Mouse (Mus musculus) granulocyte monocyte progenitor cell, adult 5-6 weeks (primary cell): ENCODE results near the gene Cbll1. TPM values are rescaled to one million over a fixed set of nuclear protein-coding genes. Genes with fewer than 3 reads are reported as not detected.
A peak's percentile ranks its signal among the peaks of the same experiment; 100 is the strongest.
"Not testable (repeated sequence)": the region's sequence is repeated elsewhere in the genome, so short reads cannot be mapped to it uniquely, and the experiment has no call there.

Experiments
- ATAC-seq: replicated peaks from 2 replicates; pipeline ENCODE4 v1.8.0; 2016; ENCODE audit warnings: mild to moderate bottlenecking, moderate TSS enrichment, inconsistent platforms; ENCODE audit not compliant: poor library complexity, severe bottlenecking
- total RNA-seq, 2 experiments: library from RNA; stranded (forward) in 1 of 2; stranded (reverse) in 1 of 2; fragments of 200-712, 200-1000 nt in 1 of 2; fragments of >200 nt in 1 of 2; fragmentation: Nextera tagmentation in 1 of 2; gene quantifications; 2 replicates each; pipeline ENCODE4 v1.2.3; 2014 to 2017

Gene Cbll1
- total RNA-seq, 2 experiments from 2014 or later = 4.5 to 43.6 TPM

GRCm38 (mm10) chr12:31501266-31501665, 1.9 kb upstream of the Cbll1 start:
- ATAC-seq = peak; percentile 12; the same call in 1 of the 2 replicates

DNA sequence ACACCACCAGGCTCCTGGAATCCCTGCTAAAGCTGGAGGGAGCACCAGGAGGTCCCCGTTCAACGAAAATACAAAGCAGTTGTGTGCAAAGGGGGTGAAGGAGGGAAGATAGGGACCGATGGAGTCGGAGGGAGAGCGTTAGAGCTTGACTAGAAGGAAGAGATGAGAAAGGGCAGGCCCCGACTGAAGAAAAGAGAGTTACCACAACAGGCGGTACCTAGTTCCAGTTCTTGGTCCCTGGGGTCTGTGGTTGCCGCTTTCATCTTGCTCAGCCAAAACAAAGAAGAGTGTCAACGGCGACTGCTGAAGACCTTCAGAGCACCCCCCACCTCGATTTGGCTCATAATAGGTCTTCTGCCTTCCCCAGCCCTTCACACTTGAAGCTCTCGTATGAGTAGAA, 780 bp upstream of the Cbll1 start:
- peak; percentile 4 for ATAC-seq

DNA sequence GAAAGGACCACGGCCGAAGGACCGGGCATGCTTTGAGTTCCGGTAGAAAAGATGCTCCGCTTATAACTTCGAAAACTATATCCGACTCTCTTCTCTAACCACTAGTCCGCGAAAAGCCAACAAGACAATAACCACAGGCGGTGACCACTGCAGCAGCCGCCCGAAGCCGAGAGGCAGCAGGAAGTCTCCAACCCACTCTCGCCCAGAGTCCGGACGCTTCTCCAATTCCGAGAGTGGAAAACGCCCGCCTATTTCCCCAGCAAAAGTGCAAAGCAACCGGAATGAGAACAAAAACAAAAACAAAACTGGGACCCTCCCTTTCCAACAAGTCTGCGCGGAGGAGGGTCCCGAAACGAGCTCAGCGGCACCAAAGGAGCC, 491 bp downstream of the Cbll1 start:
- peak; percentile 51 for ATAC-seq

- no peak for ATAC-seq
These were observed 13.0 kb downstream of the Cbll1 start for GRCm38 (mm10) chr12:31486431-31486830.

DNA sequence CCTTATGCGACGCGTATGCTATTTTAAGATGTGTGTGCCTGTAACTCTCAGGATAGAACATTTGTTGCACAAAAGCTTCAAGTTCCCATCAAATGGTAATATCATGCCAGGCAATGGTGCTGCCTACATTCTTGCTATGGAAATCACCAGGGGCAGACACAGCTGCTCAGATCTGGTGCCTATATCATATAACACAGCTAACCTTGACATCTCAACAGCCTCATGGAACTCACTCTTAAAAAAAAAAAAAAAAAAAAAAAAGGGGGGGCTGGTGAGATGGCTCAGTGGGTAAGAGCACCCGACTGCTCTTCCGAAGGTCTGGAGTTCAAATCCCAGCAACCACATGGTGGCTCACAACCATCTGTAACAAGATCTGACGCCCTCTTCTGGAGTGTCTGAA, 21.2 kb downstream of the Cbll1 start:
- ATAC-seq = not testable (repeated sequence)

DNA sequence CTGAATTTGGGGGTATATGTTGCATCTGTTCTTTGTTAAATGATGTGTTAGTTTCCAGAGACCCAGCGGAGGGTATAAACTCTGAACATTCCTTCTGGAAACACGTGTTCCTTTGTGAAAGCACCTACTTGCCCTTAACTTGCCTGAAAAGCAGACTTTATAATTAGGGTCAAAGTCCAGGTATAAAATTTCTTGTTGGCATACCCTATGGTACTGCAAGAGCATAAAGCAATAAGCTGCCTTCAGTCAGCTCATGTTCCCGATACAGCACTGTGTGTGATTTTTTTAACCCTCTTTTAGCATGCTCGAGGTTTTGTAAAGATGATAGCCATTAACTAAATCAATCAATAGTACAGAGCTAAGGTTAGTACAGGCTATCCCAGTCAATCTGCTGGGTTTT, 36.8 kb downstream of the Cbll1 start:
- no peak for ATAC-seq

GRCm38 (mm10) chr12:31461371-31461770, 38.0 kb downstream of the Cbll1 start:
- ATAC-seq = no peak

DNA sequence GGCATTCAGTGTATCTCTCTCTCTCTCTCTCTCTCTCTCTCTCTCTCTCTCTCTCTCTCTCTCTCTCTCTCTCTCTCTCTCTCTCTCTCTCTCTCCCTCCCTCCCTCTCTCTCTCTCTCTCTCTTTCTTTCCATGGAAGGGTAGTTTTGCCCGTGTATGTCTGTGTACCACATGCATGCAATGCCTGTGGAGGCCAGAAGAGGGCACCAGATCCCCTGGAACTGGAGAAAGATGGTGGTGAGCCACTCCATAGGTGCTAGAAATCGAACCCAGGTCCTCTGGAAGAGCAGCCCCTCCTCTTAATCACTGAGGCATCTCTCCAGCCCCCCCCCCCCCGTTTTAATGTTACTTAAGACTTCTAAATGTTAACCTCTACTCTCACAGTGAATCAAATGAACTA, 39.1 kb downstream of the Cbll1 start:
- not testable (repeated sequence) for ATAC-seq

GRCm38 (mm10) chr12:31458474-31458873, 40.9 kb downstream of the Cbll1 start:
- ATAC-seq = no peak

DNA sequence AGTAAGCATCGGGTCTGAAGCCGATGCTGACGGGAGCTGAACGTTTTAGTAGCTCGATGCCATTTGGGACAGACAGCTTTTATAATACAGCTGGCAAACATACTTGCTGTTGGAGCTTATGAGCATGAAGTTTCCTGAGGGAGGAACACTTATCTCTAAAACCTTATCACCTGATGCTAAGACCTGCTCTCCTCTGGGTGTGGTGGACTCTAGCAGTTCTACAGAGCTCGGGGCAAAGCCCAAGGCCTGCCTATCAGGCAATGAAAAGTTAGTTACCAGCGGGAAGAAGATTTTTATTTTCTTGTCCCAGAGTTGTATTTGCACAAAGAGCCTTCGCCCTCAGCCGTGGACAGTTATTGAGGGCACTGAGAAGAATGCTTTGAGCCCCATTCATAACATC, 43.1 kb downstream of the Cbll1 start:
- ATAC-seq = no peak

GRCm38 (mm10) chr12:31449341-31449740, 50.1 kb downstream of the Cbll1 start:
- no peak for ATAC-seq

- ATAC-seq = no peak
These were observed 54.6 kb downstream of the Cbll1 start for GRCm38 (mm10) chr12:31444827-31445226.

GRCm38 (mm10) chr12:31444131-31444546, 55.3 kb downstream of the Cbll1 start:
- ATAC-seq = peak; percentile 98

DNA sequence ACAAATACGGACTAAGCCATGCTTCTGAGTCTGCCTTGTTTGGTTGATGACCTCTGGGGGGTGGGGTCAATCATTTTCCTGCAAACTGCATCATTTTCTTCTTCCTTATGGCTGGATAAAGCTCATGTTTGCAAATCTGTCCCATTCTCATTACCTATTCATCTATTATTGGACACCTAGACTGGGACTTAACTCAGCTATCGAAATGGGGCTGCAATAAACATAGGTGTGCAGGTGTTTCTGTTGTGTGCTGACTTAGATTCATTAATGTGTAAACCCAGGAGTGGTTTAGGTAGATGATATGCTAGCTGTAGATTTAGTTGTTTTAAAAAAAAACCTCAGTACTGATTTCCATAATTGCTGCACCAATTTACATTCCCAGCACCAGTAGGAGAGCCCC, 59.8 kb downstream of the Cbll1 start:
- no peak for ATAC-seq

- ATAC-seq = no peak
These were observed 61.6 kb downstream of the Cbll1 start for GRCm38 (mm10) chr12:31437791-31438190.

Other genes with a start within 250 kb of the Cbll1 start
- not detected in 2 replicates for gene Lamb1, start 234.4 kb downstream of the Cbll1 start, total RNA-seq (2014; fragmentation: Nextera tagmentation)
- gene Lamb1, start 234.4 kb downstream of the Cbll1 start, total RNA-seq (2017) = not detected in 2 replicates
- gene Dld, start 148.2 kb downstream of the Cbll1 start, total RNA-seq (2014; fragmentation: Nextera tagmentation) = 72.1 and 92.7 TPM in 2 replicates
- gene Dld, start 148.2 kb downstream of the Cbll1 start, total RNA-seq (2017) = 166 and 168 TPM in 2 replicates
- gene Slc26a3, start 108.7 kb downstream of the Cbll1 start, total RNA-seq (2014; fragmentation: Nextera tagmentation) = not detected in 2 replicates
- gene Slc26a3, start 108.7 kb downstream of the Cbll1 start, total RNA-seq (2017) = not detected in 2 replicates
- not detected in 2 replicates for gene Slc26a4, start 60.4 kb upstream of the Cbll1 start, total RNA-seq (2014; fragmentation: Nextera tagmentation)
- not detected in 2 replicates for gene Slc26a4, start 60.4 kb upstream of the Cbll1 start, total RNA-seq (2017)
- 68.8 and 85.3 TPM in 2 replicates for gene Bcap29, start 135.0 kb upstream of the Cbll1 start, total RNA-seq (2014; fragmentation: Nextera tagmentation)
- gene Bcap29, start 135.0 kb upstream of the Cbll1 start, total RNA-seq (2017) = 53.7 and 59.5 TPM in 2 replicates
- 9.8 and 17.8 TPM in 2 replicates for gene Dus4l, start 155.2 kb upstream of the Cbll1 start, total RNA-seq (2014; fragmentation: Nextera tagmentation)
- gene Dus4l, start 155.2 kb upstream of the Cbll1 start, total RNA-seq (2017) = 10.9 and 30.4 TPM in 2 replicates
- 44.4 and 61.0 TPM in 2 replicates for gene Cog5, start 155.3 kb upstream of the Cbll1 start, total RNA-seq (2014; fragmentation: Nextera tagmentation)
- gene Cog5, start 155.3 kb upstream of the Cbll1 start, total RNA-seq (2017) = 56.3 and 67.7 TPM in 2 replicates
- not detected in 2 replicates for gene Gpr22, start 214.3 kb upstream of the Cbll1 start, total RNA-seq (2014; fragmentation: Nextera tagmentation)
- gene Gpr22, start 214.3 kb upstream of the Cbll1 start, total RNA-seq (2017) = under 0.01 TPM in 1 of 2 replicates, not detected in the other